Mouse (Mus musculus): ENCODE data around the gene Gnas. TPM values are rescaled to one million over a fixed set of nuclear protein-coding genes. Genes with fewer than 3 reads are reported as not detected.

Gene Gnas
- polyA plus RNA-seq, 1 experiment from 2014 or later: 2,042 TPM

- Histone ChIP-seq H3K27ac (peak overlapping the region; percentile 100), H3K4me1 (peaks cover 26% of the 10 kb centered on the region), H3K27me3 (no peaks in the 10 kb centered on the region), H3K9me3 (peaks cover 8% of the 10 kb centered on the region; the same call in 1 of the 2 replicates), H3K36me3 (0 out of 2 replicates have a peak, but pooled peaks cover 7% of the 10 kb centered on the region), H3K4me3 (peak overlapping the region; percentile 99), H3K9ac (peak overlapping the region; percentile 99), H3K4me2 (replicated peaks) (peak overlapping the region; percentile 64)
- WGBS: under 1% methylated on average over 74 of the region's 131 CpGs
- peak; percentile 88 for ATAC-seq (ENCODE audit: insufficient number of reproducible peaks, insufficient read depth, low FRiP score, low TSS enrichment)
Measured at GRCm38 (mm10) chr2:174329663-174330615, 45.8 kb downstream of the Gnas start.

DNA sequence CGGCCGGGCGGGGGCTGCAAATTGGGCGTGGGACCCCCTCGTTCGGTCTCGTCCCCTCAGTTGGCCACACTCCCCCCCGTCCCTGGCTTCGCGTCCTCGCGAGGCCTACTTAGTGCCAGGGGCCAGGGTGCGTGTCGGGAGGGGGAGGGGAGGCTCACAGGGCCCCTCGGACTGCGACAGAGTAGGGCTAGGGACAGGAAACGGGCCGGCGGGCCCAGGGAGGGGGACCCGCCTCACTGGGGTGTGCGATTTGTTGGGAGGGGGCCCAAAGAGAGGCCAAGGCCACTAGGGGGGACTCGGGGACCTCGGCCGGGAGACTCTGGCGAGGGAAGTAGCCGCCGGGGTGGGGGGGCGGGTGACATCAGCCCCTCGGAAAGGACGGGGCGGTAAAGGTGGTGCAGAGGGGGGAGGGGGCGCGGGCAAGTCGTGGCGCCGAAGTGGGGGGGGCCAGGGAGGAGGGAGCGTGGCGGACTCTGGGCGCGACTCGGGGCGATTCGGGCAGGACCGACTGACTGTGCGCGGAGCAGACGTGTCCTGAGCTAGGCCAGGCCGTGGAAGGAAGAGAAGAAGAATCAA, 46.6 kb downstream of the Gnas start:
- peak; percentile 50 for ATAC-seq (ENCODE audit: insufficient number of reproducible peaks, insufficient read depth, low FRiP score, low TSS enrichment)
- peaks cover 34% of the 10 kb centered on the region for H3K4me1 ChIP-seq

DNA sequence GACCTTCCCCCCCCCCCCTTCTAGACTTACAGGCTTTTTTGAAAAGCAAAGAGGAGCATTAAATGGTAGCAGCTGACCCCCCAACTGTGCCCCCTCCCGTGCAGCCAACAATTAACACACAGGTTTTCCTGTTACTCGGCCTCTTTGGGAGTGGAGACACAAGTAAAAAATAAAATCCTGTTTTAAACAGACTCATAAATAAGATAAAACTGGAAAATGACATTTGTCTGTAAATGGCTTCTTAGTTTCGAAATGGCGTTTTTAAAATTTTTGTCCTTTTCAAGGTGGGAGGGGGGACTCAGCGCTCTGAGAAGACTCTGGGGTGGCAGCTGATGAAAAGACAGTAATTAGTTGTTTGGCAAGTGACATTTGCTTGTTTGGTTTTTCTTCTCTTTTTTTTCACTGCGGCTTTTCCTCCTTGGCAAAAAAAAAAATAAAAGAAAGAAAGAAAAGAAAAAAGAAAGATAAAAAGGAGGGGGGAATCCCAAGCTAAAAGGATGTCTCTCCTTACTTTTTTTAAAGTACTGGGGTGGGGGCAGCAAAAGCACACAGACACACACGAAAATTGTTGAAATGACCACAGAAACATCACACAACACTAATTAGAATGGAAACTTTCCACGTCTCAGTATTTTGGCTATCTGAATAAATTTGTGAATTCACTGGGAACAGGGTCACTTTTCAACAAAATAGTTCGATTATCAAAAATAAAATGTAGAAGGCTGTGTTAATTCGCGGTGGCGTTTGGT, 47.3 kb downstream of the Gnas start:
- 18% methylated on average over 12 of the region's 12 CpGs for WGBS
- Histone ChIP-seq H3K9me3 (peaks cover 8% of the 10 kb centered on the region; the same call in 1 of the 2 replicates), H3K4me3 (peak overlapping the region; percentile 99), H3K4me1 (peaks cover 41% of the 10 kb centered on the region), H3K27ac (peak overlapping the region; percentile 100), H3K9ac (peak overlapping the region; percentile 99), H3K36me3 (0 out of 2 replicates have a peak, but pooled peaks cover 7% of the 10 kb centered on the region), H3K4me2 (replicated peaks) (peak overlapping the region; percentile 64), H3K27me3 (no peaks in the 10 kb centered on the region)
- no peak for ATAC-seq (ENCODE audit: insufficient number of reproducible peaks, insufficient read depth, low FRiP score, low TSS enrichment)

More for the DNA sequence above, 46.6 kb downstream of the Gnas start:
- peak overlapping the region; percentile 99 for H3K9ac ChIP-seq
- H3K27me3 ChIP-seq: no peaks in the 10 kb centered on the region
- WGBS: under 1% methylated on average over 46 of the region's 48 CpGs
- 0 out of 2 replicates have a peak, but pooled peaks cover 7% of the 10 kb centered on the region for H3K36me3 ChIP-seq
- H3K4me2 ChIP-seq (replicated peaks): peak overlapping the region; percentile 64
- peak overlapping the region; percentile 99 for H3K4me3 ChIP-seq
- peak overlapping the region; percentile 100 for H3K27ac ChIP-seq
- H3K9me3 ChIP-seq: peaks cover 8% of the 10 kb centered on the region; the same call in 1 of the 2 replicates

DNA sequence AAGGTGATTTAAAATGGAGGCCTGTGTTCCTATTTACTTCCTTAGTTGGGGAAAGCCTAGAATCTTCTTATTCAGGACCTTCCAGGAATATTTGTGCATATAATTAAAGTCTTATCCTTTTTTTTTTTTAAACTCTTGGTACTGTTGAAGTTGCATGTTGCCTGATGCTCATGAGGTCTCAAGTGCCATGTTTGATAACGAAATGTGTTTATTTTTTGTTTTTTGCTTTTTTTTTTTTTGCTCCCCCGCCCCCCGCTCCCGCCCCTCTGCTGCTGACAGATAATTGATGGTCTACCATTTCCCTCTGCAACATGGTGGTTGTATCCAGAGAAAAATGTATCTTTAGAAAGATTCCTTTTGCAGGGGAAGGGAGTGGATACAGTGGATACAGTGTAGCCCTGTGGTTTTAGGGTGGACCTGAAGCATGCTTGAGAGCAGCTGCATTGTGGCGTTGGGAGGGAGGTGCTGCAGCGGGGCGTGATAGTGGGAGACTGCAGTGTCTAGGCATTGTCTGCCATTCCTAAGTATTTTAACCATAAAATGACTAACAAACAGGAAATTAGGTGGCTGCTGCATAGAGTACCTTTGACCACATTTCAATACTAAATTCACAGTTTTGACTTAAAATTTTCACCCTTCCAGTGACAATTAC, 49.2 kb downstream of the Gnas start:
- Histone ChIP-seq H3K9me3 (no peaks in the 10 kb centered on the region), H3K4me2 (replicated peaks) (peak overlapping the region; percentile 64), H3K4me3 (peak overlapping the region; percentile 99; the same call in 1 of the 2 replicates), H3K9ac (no peak overlapping the region), H3K36me3 (0 out of 2 replicates have a peak, but pooled peaks cover 5% of the 10 kb centered on the region), H3K4me1 (peaks cover 52% of the 10 kb centered on the region), H3K27ac (no peak overlapping the region), H3K27me3 (no peaks in the 10 kb centered on the region)
- 66% methylated on average over 7 of the region's 7 CpGs for WGBS
- no peak for ATAC-seq (ENCODE audit: insufficient number of reproducible peaks, insufficient read depth, low FRiP score, low TSS enrichment)

GRCm38 (mm10) chr2:174334415-174334814, 50.3 kb downstream of the Gnas start:
- H3K36me3 ChIP-seq: 0 out of 2 replicates have a peak, but pooled peaks cover 2% of the 10 kb centered on the region
- no peak overlapping the region for H3K4me3 ChIP-seq
- peaks cover 60% of the 10 kb centered on the region for H3K4me1 ChIP-seq
- 78% methylated on average over 10 of the region's 10 CpGs for WGBS
- H3K9ac ChIP-seq: peak overlapping the region; percentile 27; the same call in 1 of the 2 replicates
- peak overlapping the region; percentile 28 for H3K4me2 ChIP-seq (replicated peaks)
- no peaks in the 10 kb centered on the region for H3K9me3 ChIP-seq
- peak overlapping the region; percentile 36; the same call in 1 of the 2 replicates for H3K27ac ChIP-seq
- ATAC-seq (ENCODE audit: insufficient number of reproducible peaks, insufficient read depth, low FRiP score, low TSS enrichment): no peak
- H3K27me3 ChIP-seq: no peaks in the 10 kb centered on the region

- H3K4me1 ChIP-seq: peaks cover 76% of the 10 kb centered on the region
Measured at GRCm38 (mm10) chr2:174337275-174337674, 53.2 kb downstream of the Gnas start.

DNA sequence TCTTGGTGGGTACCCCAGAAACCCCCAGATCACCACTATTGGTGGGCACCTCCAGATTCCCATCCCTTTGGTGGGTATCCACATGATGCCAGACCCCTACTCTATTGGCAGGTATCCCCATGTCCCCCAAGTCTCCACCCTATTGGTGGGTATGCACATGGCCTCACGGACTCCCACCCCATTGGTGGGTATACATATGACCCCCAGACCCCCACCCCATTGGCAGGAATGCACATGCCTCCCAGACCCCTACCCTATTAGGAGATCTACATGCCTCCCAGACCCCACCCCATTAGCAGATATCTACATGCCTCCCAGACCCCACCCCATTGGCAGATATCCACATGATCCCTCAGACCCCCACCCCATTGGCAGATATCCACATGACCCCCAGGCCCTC, 55.6 kb downstream of the Gnas start:
- Histone ChIP-seq H3K9me3 (no peaks in the 10 kb centered on the region), H3K27me3 (no peaks in the 10 kb centered on the region), H3K9ac (no peak overlapping the region), H3K4me3 (no peak overlapping the region), H3K27ac (no peak overlapping the region), H3K4me2 (replicated peaks) (no peak overlapping the region), H3K4me1 (peaks cover 73% of the 10 kb centered on the region), H3K36me3 (peaks cover 15% of the 10 kb centered on the region)
- 93% methylated on average over 1 of the region's 1 CpGs for WGBS
- no peak for ATAC-seq (ENCODE audit: insufficient number of reproducible peaks, insufficient read depth, low FRiP score, low TSS enrichment)

More at GRCm38 (mm10) chr2:174337275-174337674, 53.2 kb downstream of the Gnas start:
- H3K9ac ChIP-seq: no peak overlapping the region
- 85% methylated on average over 13 of the region's 13 CpGs for WGBS
- no peak overlapping the region for H3K4me2 ChIP-seq (replicated peaks)
- no peaks in the 10 kb centered on the region for H3K27me3 ChIP-seq
- ATAC-seq (ENCODE audit: insufficient number of reproducible peaks, insufficient read depth, low FRiP score, low TSS enrichment): no peak
- H3K36me3 ChIP-seq: peaks cover 10% of the 10 kb centered on the region; the same call in 1 of the 2 replicates
- H3K9me3 ChIP-seq: no peaks in the 10 kb centered on the region
- no peak overlapping the region for H3K27ac ChIP-seq
- H3K4me3 ChIP-seq: no peak overlapping the region

DNA sequence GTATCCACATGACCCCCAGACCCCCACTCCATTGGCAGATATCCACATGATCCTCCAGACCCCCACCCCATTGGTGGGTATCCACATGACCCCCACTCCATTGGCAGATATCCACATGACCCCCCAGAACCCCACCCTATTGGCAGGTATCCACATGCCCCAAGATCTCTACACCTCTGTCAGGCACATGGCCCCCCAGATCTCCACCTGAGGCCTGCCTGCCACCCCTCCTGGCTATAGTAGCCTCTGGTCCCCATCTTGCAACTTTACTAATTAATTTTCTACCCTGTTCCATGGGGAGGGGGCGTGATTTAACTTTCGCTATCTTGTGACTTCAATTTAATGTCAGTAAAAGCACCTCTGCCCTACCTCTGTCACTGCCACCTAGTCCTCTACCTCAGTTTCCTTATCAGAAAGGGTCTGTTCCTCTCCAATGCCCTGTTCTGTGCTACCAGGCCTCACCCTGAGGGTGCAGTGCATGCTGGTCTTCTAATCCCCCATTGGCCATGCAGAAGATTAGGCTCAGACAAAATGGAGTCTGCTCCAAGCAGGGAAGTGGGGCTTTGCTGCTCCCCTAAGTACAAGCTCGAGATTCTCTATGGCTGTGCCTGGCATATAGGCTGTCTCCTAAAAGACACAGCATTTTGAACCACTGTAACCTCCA, 56.2 kb downstream of the Gnas start:
- H3K4me3 ChIP-seq: no peak overlapping the region
- no peak overlapping the region for H3K27ac ChIP-seq
- peaks cover 66% of the 10 kb centered on the region for H3K4me1 ChIP-seq
- no peaks in the 10 kb centered on the region for H3K27me3 ChIP-seq
- H3K9ac ChIP-seq: no peak overlapping the region
- 87% methylated on average over 3 of the region's 3 CpGs for WGBS
- H3K9me3 ChIP-seq: no peaks in the 10 kb centered on the region
- H3K36me3 ChIP-seq: peaks cover 22% of the 10 kb centered on the region
- ATAC-seq (ENCODE audit: insufficient number of reproducible peaks, insufficient read depth, low FRiP score, low TSS enrichment): no peak
- H3K4me2 ChIP-seq (replicated peaks): no peak overlapping the region

- peaks cover 59% of the 10 kb centered on the region for H3K4me1 ChIP-seq
- no peak overlapping the region for H3K9ac ChIP-seq
- H3K27ac ChIP-seq: no peak overlapping the region
- H3K36me3 ChIP-seq: peaks cover 29% of the 10 kb centered on the region
- H3K9me3 ChIP-seq: no peaks in the 10 kb centered on the region
- H3K4me3 ChIP-seq: no peak overlapping the region
- no peaks in the 10 kb centered on the region for H3K27me3 ChIP-seq
- ATAC-seq (ENCODE audit: insufficient number of reproducible peaks, insufficient read depth, low FRiP score, low TSS enrichment): no peak
- WGBS: 85% methylated on average over 4 of the region's 4 CpGs
- no peak overlapping the region for H3K4me2 ChIP-seq (replicated peaks)
Measured at GRCm38 (mm10) chr2:174340893-174341580, 56.9 kb downstream of the Gnas start.

- Histone ChIP-seq H3K4me3 (no peak overlapping the region), H3K9ac (no peak overlapping the region), H3K27me3 (no peaks in the 10 kb centered on the region), H3K4me1 (peaks cover 44% of the 10 kb centered on the region), H3K27ac (peak overlapping the region; percentile 32; the same call in 1 of the 2 replicates), H3K9me3 (no peaks in the 10 kb centered on the region), H3K36me3 (peaks cover 42% of the 10 kb centered on the region), H3K4me2 (replicated peaks) (no peak overlapping the region)
- no peak for ATAC-seq (ENCODE audit: insufficient number of reproducible peaks, insufficient read depth, low FRiP score, low TSS enrichment)
- WGBS: 66% methylated on average over 8 of the region's 8 CpGs
Measured at GRCm38 (mm10) chr2:174342793-174343400, 58.8 kb downstream of the Gnas start.
